Mouse (Mus musculus) heart, postnatal 10 days (tissue): ENCODE results near the gene Cdh24. TPM values are rescaled to one million over a fixed set of nuclear protein-coding genes. Genes with fewer than 3 reads are reported as not detected.
A peak's percentile ranks its signal among the peaks of the same experiment; 100 is the strongest.

Experiments
- DNase-seq, 2 experiments: peaks; one replicate each; pipeline ENCODE4 v3.0.0; 2021
- intact Hi-C: fragments of 180-260 bp; cut with DNase I; formaldehyde crosslinking; loops from one replicate; pipeline ENCODE4 v1.15.1; 2025
- total RNA-seq, 2 experiments: library from RNA; stranded (reverse); gene quantifications; 2 replicates each; pipeline ENCODE4 v1.2.3; 2021

Gene Cdh24
- total RNA-seq = 1 to 10 TPM; 1.3 TPM

- peak; percentile 90 to 93 for DNase-seq
Observed at GRCm38 (mm10) chr14:54641305-54641969, at the start of gene Cdh24. Cdh24 (minus strand) TSS chr14:54641364.

GRCm38 (mm10) chr14:54687251-54687650, 46.1 kb upstream of the Cdh24 start:
- no peak for DNase-seq
- intact Hi-C loops = loop anchor here (5.0 kb wide), 1 partner anchor 35 kb away; no protein-coding TSS in a partner anchor

More at GRCm38 (mm10) chr14:54641305-54641969, at the start of gene Cdh24:
- intact Hi-C loops = loop anchor here (1.0 to 5.0 kb wide), 4 partner anchors 29 to 414 kb away; no protein-coding TSS in a partner anchor

GRCm38 (mm10) chr14:54686522-54687143, 45.5 kb upstream of the Cdh24 start, which contains the start of gene Acin1:
Acin1 (minus strand) TSS chr14:54686931.
- DNase-seq = peak; percentile 100
- intact Hi-C loops = loop anchor here (5.0 kb wide), 1 partner anchor 34 kb away; no protein-coding TSS in a partner anchor

- DNase-seq = no peak
- intact Hi-C loops = loop anchor here (5.0 kb wide), 1 partner anchor 34 kb away; no protein-coding TSS in a partner anchor
Observed at GRCm38 (mm10) chr14:54686063-54686521, 44.9 kb upstream of the Cdh24 start, which contains the start of gene 1700123O20Rik. 1700123O20Rik (plus strand) TSS chr14:54686216.

GRCm38 (mm10) chr14:54685471-54685870, 44.3 kb upstream of the Cdh24 start:
- intact Hi-C loops = loop anchor here (5.0 kb wide), 1 partner anchor 33 kb away; no protein-coding TSS in a partner anchor
- DNase-seq = no peak

GRCm38 (mm10) chr14:54682396-54682795, 41.2 kb upstream of the Cdh24 start:
- intact Hi-C loops = no loop called here
- DNase-seq = no peak

- DNase-seq = no peak
- intact Hi-C loops = no loop called here
Observed at GRCm38 (mm10) chr14:54678657-54679304, 37.6 kb upstream of the Cdh24 start.

GRCm38 (mm10) chr14:54676290-54676689, 35.1 kb upstream of the Cdh24 start:
- intact Hi-C loops = no loop called here
- DNase-seq = no peak

- no peak for DNase-seq
- intact Hi-C loops = no loop called here
Observed at GRCm38 (mm10) chr14:54674317-54674716, 33.2 kb upstream of the Cdh24 start.

- intact Hi-C loops = no loop called here
Observed at GRCm38 (mm10) chr14:54669381-54669780, 28.2 kb upstream of the Cdh24 start.

GRCm38 (mm10) chr14:54664477-54665222, 23.5 kb upstream of the Cdh24 start:
- no peak for DNase-seq
- intact Hi-C loops = no loop called here

More at GRCm38 (mm10) chr14:54669381-54669780, 28.2 kb upstream of the Cdh24 start:
- peak; percentile 47 to 73 for DNase-seq

GRCm38 (mm10) chr14:54660009-54660408, 18.8 kb upstream of the Cdh24 start:
- intact Hi-C loops = no loop called here

GRCm38 (mm10) chr14:54653496-54653895, 12.3 kb upstream of the Cdh24 start:
- intact Hi-C loops = loop anchor here (5.0 kb wide), 1 partner anchor 34 kb away; the partner anchor contains the start of genes 1700123O20Rik and Acin1

More at GRCm38 (mm10) chr14:54660009-54660408, 18.8 kb upstream of the Cdh24 start:
- DNase-seq = peak in 1 of 2 experiments; percentile 55

GRCm38 (mm10) chr14:54652787-54653186, 11.6 kb upstream of the Cdh24 start:
- intact Hi-C loops = loop anchor here (5.0 kb wide), 1 partner anchor 35 kb away; the partner anchor contains the start of genes 1700123O20Rik and Acin1
- DNase-seq = peak in 1 of 2 experiments; percentile 4

More at GRCm38 (mm10) chr14:54653496-54653895, 12.3 kb upstream of the Cdh24 start:
- peak; percentile 91 for DNase-seq

GRCm38 (mm10) chr14:54651556-54651955, 10.4 kb upstream of the Cdh24 start:
- DNase-seq = peak in 1 of 2 experiments; percentile 12
- intact Hi-C loops = loop anchor here (1.0 to 5.0 kb wide), 2 partner anchors 36 to 50 kb away; partner anchors contain the start of genes 1700123O20Rik and Acin1

- peak; percentile 89 to 92 for DNase-seq
- intact Hi-C loops = loop anchor here (1.0 to 5.0 kb wide), 2 partner anchors 36 to 50 kb away; partner anchors contain the start of genes 1700123O20Rik and Acin1
Observed at GRCm38 (mm10) chr14:54650621-54651454, 9.7 kb upstream of the Cdh24 start.

- intact Hi-C loops = no loop called here
- no peak for DNase-seq
Observed at GRCm38 (mm10) chr14:54647900-54648299, 6.7 kb upstream of the Cdh24 start.

- intact Hi-C loops = no loop called here
- DNase-seq = no peak
Observed at GRCm38 (mm10) chr14:54646898-54647636, 5.9 kb upstream of the Cdh24 start.
